Mouse (Mus musculus): ENCODE results near the gene Galc.

DNA sequence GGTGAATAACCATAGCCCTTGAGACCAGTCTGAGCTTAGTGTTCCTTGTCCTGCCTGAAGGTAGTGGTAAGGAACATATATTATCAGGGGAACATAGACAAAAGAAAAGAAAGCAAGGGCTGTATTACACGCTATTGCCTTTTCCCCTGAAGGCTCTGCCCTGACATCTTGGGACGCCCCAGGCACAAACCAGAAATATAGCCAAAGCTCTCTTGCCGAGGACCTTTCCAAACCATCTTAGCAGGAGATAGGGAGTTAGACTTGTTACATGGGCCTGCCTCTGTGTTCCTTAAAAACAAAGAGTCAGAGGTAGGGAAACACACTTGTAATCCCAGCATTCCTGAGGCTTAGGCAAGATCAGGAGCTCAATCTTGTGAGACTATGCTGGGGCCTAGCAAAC lies 97.4 kb downstream of the Galc start:
- TF ChIP-seq CTCF (IDR thresholded peaks at IDR 0.05; ENCODE audit: insufficient read depth, low read depth, low read length), result no peak
- TF ChIP-seq POLR2A (IDR thresholded peaks at IDR 0.05; ENCODE audit: insufficient read depth, low read depth, low read length), result no peak
